Mouse (Mus musculus) MEL (cell line): ENCODE measurements around the gene Naa16. TPM values are rescaled to one million over a fixed set of nuclear protein-coding genes. Genes with fewer than 3 reads are reported as not detected.
A peak's percentile ranks its signal among the peaks of the same experiment; 100 is the strongest.

Source experiments
- DNase-seq: peaks from one replicate; pipeline ENCODE4 v3.0.0; 2011; ENCODE audit warnings: low read depth, low spot score
- H3K27ac ChIP-seq: 2 replicates; pipeline ENCODE4 v1.5.1; 2012; ENCODE audit warnings: low read depth, mild to moderate bottlenecking, control low read depth, low read length, moderate library complexity; ENCODE audit not compliant: control insufficient read depth
- H3K27me3 ChIP-seq, 2 experiments: fragments of 150-350 bp in 1 of 2; sonication (generic) in 1 of 2; 2 replicates each; pipeline ENCODE4 v1.6.1; 2012; ENCODE audit warnings: low read length in 2 of 2, mild to moderate bottlenecking in 2 of 2, improper control_type of control experiment in 1 of 2, moderate library complexity in 1 of 2; ENCODE audit not compliant: insufficient read depth in 2 of 2, control insufficient read depth in 1 of 2
- H3K36me3 ChIP-seq, 2 experiments: 2 replicates each; pipeline ENCODE4 v1.6.1; 2012 to 2014; ENCODE audit warnings: low read length in 2 of 2, improper control_type of control experiment in 1 of 2, inconsistent platforms in 1 of 2, mild to moderate bottlenecking in 1 of 2; ENCODE audit not compliant: insufficient read depth in 2 of 2, control insufficient read depth in 1 of 2
- H3K4me1 ChIP-seq, 2 experiments: fragments of 150-350 bp in 1 of 2; sonication (generic) in 1 of 2; 2 replicates each; pipeline ENCODE4 v1.6.1; 2012; ENCODE audit warnings: low read length in 2 of 2, improper control_type of control experiment in 1 of 2, mild to moderate bottlenecking in 1 of 2; ENCODE audit not compliant: insufficient read depth in 2 of 2, control insufficient read depth in 1 of 2
- H3K4me3 ChIP-seq, 2 experiments: fragments of 150-350 bp in 1 of 2; sonication (generic) in 1 of 2; 2 replicates each; pipeline ENCODE4 v1.5.1; 2012; ENCODE audit warnings: low read depth in 2 of 2, low read length in 2 of 2, mild to moderate bottlenecking in 2 of 2, moderate library complexity in 2 of 2, control low read depth in 1 of 2, improper control_type of control experiment in 1 of 2; ENCODE audit not compliant: control insufficient read depth in 1 of 2, insufficient read depth in 1 of 2
- H3K79me2 ChIP-seq: 2 replicates; pipeline ENCODE4 v1.6.1; 2012; ENCODE audit warnings: mild to moderate bottlenecking, low read length, moderate library complexity; ENCODE audit not compliant: control insufficient read depth, poor library complexity, insufficient read depth
- H3K9ac ChIP-seq: 2 replicates; pipeline ENCODE4 v1.6.1; 2012; ENCODE audit warnings: low read depth, mild to moderate bottlenecking, control low read depth, low read length, moderate library complexity; ENCODE audit not compliant: control insufficient read depth, poor library complexity, severe bottlenecking
- H3K9me3 ChIP-seq: fragments of 150-350 bp; sonication (generic); replicated peaks from 2 replicates; pipeline ENCODE4 v1.6.1; 2012; ENCODE audit warnings: mild to moderate bottlenecking, low read length, improper control_type of control experiment, moderate library complexity; ENCODE audit not compliant: insufficient read depth
- BHLHE40 ChIP-seq: IDR thresholded peaks from 2 replicates; pipeline ENCODE4 v1.6.1; 2012; ENCODE audit warnings: low read depth, mild to moderate bottlenecking, inconsistent platforms, low read length, improper control_type of control experiment, borderline replicate concordance
- CHD1 ChIP-seq: IDR thresholded peaks from 2 replicates; pipeline ENCODE4 v1.6.1; 2012; ENCODE audit warnings: low read depth, mild to moderate bottlenecking, inconsistent platforms, low read length, improper control_type of control experiment
- CHD2 ChIP-seq: IDR thresholded peaks from 2 replicates; pipeline ENCODE4 v1.6.1; 2011; ENCODE audit warnings: low read length, improper control_type of control experiment
- CTCF ChIP-seq, 3 experiments: IDR thresholded peaks in 2 of 3; conservative IDR thresholded peaks in 1 of 3; 2 replicates each; pipeline ENCODE4 v1.5.1; 2011 to 2012; ENCODE audit warnings: low read length in 3 of 3, low read depth in 2 of 3, mild to moderate bottlenecking in 2 of 3, improper control_type of control experiment in 1 of 3, inconsistent platforms in 1 of 3, mixed read lengths in 1 of 3, moderate library complexity in 1 of 3; ENCODE audit not compliant: control insufficient read depth in 1 of 3, insufficient read depth in 1 of 3, poor library complexity in 1 of 3, severe bottlenecking in 1 of 3
- E2F4 ChIP-seq: IDR thresholded peaks from 2 replicates; pipeline ENCODE4 v1.6.1; 2011; ENCODE audit warnings: low read depth, low read length, improper control_type of control experiment, borderline replicate concordance
- ELF1 ChIP-seq: IDR thresholded peaks from 2 replicates; pipeline ENCODE4 v1.6.1; 2014; ENCODE audit warnings: low read depth, mild to moderate bottlenecking, inconsistent platforms, low read length, improper control_type of control experiment, moderate library complexity
- EP300 ChIP-seq, 2 experiments: IDR thresholded peaks; 2 replicates each; pipeline ENCODE4 v1.6.1; 2011; ENCODE audit warnings: improper control_type of control experiment in 2 of 2, low read length in 2 of 2, low read depth in 1 of 2, mild to moderate bottlenecking in 1 of 2
- ETS1 ChIP-seq: IDR thresholded peaks from 2 replicates; pipeline ENCODE4 v1.6.1; 2012; ENCODE audit warnings: low read depth, mild to moderate bottlenecking, inconsistent platforms, low read length, improper control_type of control experiment, moderate library complexity
- GABPA ChIP-seq: IDR thresholded peaks from 2 replicates; pipeline ENCODE4 v1.6.1; 2012; ENCODE audit warnings: low read depth, mild to moderate bottlenecking, inconsistent platforms, low read length, improper control_type of control experiment, moderate library complexity
- GATA1 ChIP-seq: IDR thresholded peaks from 2 replicates; pipeline ENCODE4 v1.6.1; 2011; ENCODE audit warnings: low read depth, low read length, improper control_type of control experiment
- JUND ChIP-seq: IDR thresholded peaks from 2 replicates; pipeline ENCODE4 v1.6.1; 2011; ENCODE audit warnings: low read depth, mild to moderate bottlenecking, improper control_type of control experiment, low read length
- KAT2A ChIP-seq: conservative IDR thresholded peaks from 2 replicates; pipeline ENCODE4 v1.6.1; 2012; ENCODE audit warnings: low read depth, low read length, improper control_type of control experiment, inconsistent platforms
- MAFK ChIP-seq: IDR thresholded peaks from 2 replicates; pipeline ENCODE4 v1.6.1; 2011; ENCODE audit warnings: low read depth, mild to moderate bottlenecking, low read length, improper control_type of control experiment, borderline replicate concordance
- MAZ ChIP-seq: IDR thresholded peaks from 2 replicates; pipeline ENCODE4 v1.6.1; 2012; ENCODE audit warnings: low read depth, mild to moderate bottlenecking, inconsistent platforms, low read length, improper control_type of control experiment
- MEF2A ChIP-seq: IDR thresholded peaks from 2 replicates; pipeline ENCODE4 v1.6.1; 2014; ENCODE audit warnings: low read depth, mild to moderate bottlenecking, inconsistent platforms, low read length, improper control_type of control experiment; ENCODE audit not compliant: poor library complexity, insufficient replicate concordance, severe bottlenecking; ENCODE audit errors: extremely low read depth
- MXI1 ChIP-seq: IDR thresholded peaks from 2 replicates; pipeline ENCODE4 v1.6.1; 2011; ENCODE audit warnings: mild to moderate bottlenecking, low read depth, low read length, improper control_type of control experiment
- MYC ChIP-seq: IDR thresholded peaks from 2 replicates; pipeline ENCODE4 v1.6.1; 2011; ENCODE audit warnings: low read depth, mild to moderate bottlenecking, low read length, improper control_type of control experiment, moderate library complexity
- NELFE ChIP-seq: IDR thresholded peaks from 2 replicates; pipeline ENCODE4 v1.6.1; 2011; ENCODE audit warnings: low read depth, low read length, improper control_type of control experiment
- NRF1 ChIP-seq: IDR thresholded peaks from 2 replicates; pipeline ENCODE4 v1.6.1; 2014; ENCODE audit warnings: low read depth, mild to moderate bottlenecking, inconsistent platforms, low read length, improper control_type of control experiment, moderate library complexity; ENCODE audit not compliant: poor library complexity, insufficient read depth, severe bottlenecking
- POLR2A ChIP-seq, 2 experiments: IDR thresholded peaks; 2 replicates each; pipeline ENCODE4 v1.6.1; 2011 to 2012; ENCODE audit warnings: low read length in 2 of 2, mild to moderate bottlenecking in 2 of 2, control low read depth in 1 of 2, improper control_type of control experiment in 1 of 2, low read depth in 1 of 2, moderate library complexity in 1 of 2; ENCODE audit not compliant: control insufficient read depth in 1 of 2, insufficient read depth in 1 of 2, poor library complexity in 1 of 2
- POLR2AphosphoS2 ChIP-seq: IDR thresholded peaks from 2 replicates; pipeline ENCODE4 v1.6.1; 2011; ENCODE audit warnings: low read length, improper control_type of control experiment
- POLR2AphosphoS5 ChIP-seq: IDR thresholded peaks from 2 replicates; pipeline ENCODE4 v1.6.1; 2012; ENCODE audit warnings: low read depth, borderline replicate concordance, mild to moderate bottlenecking, inconsistent platforms, low read length, moderate library complexity, mixed read lengths
- RAD21 ChIP-seq: IDR thresholded peaks from 2 replicates; pipeline ENCODE4 v1.6.1; 2011; ENCODE audit warnings: mild to moderate bottlenecking, low read depth, low read length, improper control_type of control experiment
- RCOR1 ChIP-seq: IDR thresholded peaks from 2 replicates; pipeline ENCODE4 v1.6.1; 2012; ENCODE audit warnings: low read depth, mild to moderate bottlenecking, inconsistent platforms, low read length, improper control_type of control experiment
- SIN3A ChIP-seq: IDR thresholded peaks from 2 replicates; pipeline ENCODE4 v1.6.1; 2012; ENCODE audit warnings: low read length, improper control_type of control experiment, inconsistent platforms
- SMC3 ChIP-seq: IDR thresholded peaks from 2 replicates; pipeline ENCODE4 v1.6.1; 2011; ENCODE audit warnings: low read depth, low read length, improper control_type of control experiment
- TAL1 ChIP-seq: IDR thresholded peaks from 2 replicates; pipeline ENCODE4 v1.6.1; 2012; ENCODE audit warnings: mild to moderate bottlenecking, inconsistent platforms, low read length, moderate library complexity, mixed read lengths
- TBP ChIP-seq: IDR thresholded peaks from 2 replicates; pipeline ENCODE4 v1.8.0; 2011; ENCODE audit warnings: low read depth, low read length, improper control_type of control experiment
- TCF12 ChIP-seq: IDR thresholded peaks from 2 replicates; pipeline ENCODE4 v1.6.1; 2014; ENCODE audit warnings: low read depth, mild to moderate bottlenecking, inconsistent platforms, low read length, improper control_type of control experiment, moderate library complexity
- UBTF ChIP-seq: IDR thresholded peaks from 2 replicates; pipeline ENCODE4 v1.6.1; 2012; ENCODE audit warnings: low read depth, mild to moderate bottlenecking, inconsistent platforms, low read length, improper control_type of control experiment, moderate library complexity, borderline replicate concordance; ENCODE audit not compliant: insufficient read depth
- USF1 ChIP-seq: IDR thresholded peaks from 2 replicates; pipeline ENCODE4 v1.6.1; 2014; ENCODE audit warnings: low read depth, mild to moderate bottlenecking, inconsistent platforms, low read length, improper control_type of control experiment, moderate library complexity
- USF2 ChIP-seq, 2 experiments: IDR thresholded peaks; 2 replicates each; pipeline ENCODE4 v1.6.1; 2011 to 2012; ENCODE audit warnings: improper control_type of control experiment in 2 of 2, low read length in 2 of 2, borderline replicate concordance in 1 of 2, inconsistent platforms in 1 of 2, low read depth in 1 of 2, mild to moderate bottlenecking in 1 of 2; ENCODE audit not compliant: insufficient read depth in 1 of 2
- ZC3H11A ChIP-seq: IDR thresholded peaks from 2 replicates; pipeline ENCODE4 v1.6.1; 2012; ENCODE audit warnings: low read depth, mild to moderate bottlenecking, inconsistent platforms, low read length, improper control_type of control experiment
- ZKSCAN1 ChIP-seq: IDR thresholded peaks from 2 replicates; pipeline ENCODE4 v1.6.1; 2012; ENCODE audit warnings: low read depth, mild to moderate bottlenecking, inconsistent platforms, low read length, improper control_type of control experiment, moderate library complexity
- ZMIZ1 ChIP-seq: IDR thresholded peaks from 2 replicates; pipeline ENCODE4 v1.6.1; 2012; ENCODE audit warnings: low read depth, mild to moderate bottlenecking, inconsistent platforms, low read length, improper control_type of control experiment, moderate library complexity
- polyA plus RNA-seq, 2 experiments: library from polyadenylated mRNA; stranded (reverse) in 1 of 2; unstranded in 1 of 2; fragments of >175 nt in 1 of 2; fragments of >200 nt in 1 of 2; gene quantifications; 2 replicates each; pipeline versions ENCODE4 v1.2.1 to v1.2.4; 2012; ENCODE audit warnings: low replicate concordance in 2 of 2, low read depth in 1 of 2; ENCODE audit not compliant: insufficient read length in 2 of 2, insufficient read depth in 1 of 2, missing spikeins in 1 of 2
- total RNA-seq: library from RNA; depleted of rRNA; stranded (reverse); fragments of 300-350 nt; gene quantifications from 2 replicates; pipeline ENCODE4 v1.2.3, GENCODE M21; 2012; rRNA removed

Gene Naa16
- total RNA-seq (22.4 and 26.9 TPM in 2 replicates), polyA plus RNA-seq (10 to 100 TPM in 1 of 2 experiments, not detected in 1; 51.6 TPM)

- Histone ChIP-seq H3K79me2 (peaks cover 34% of the 10 kb centered on the region), H3K9ac (peak within 1 kb of the TSS; percentile 92), H3K4me3 (peak within 1 kb of the TSS; percentile 91 to 96), H3K27me3 (no peaks in the 10 kb centered on the region), H3K9me3 (no peaks in the 10 kb centered on the region), H3K4me1 (peaks cover 8% of the 10 kb centered on the region in 2 experiments; a peak in 3 of 4 replicates), H3K27ac (peak within 1 kb of the TSS; percentile 87), H3K36me3 (peaks cover 10 to 29% of the 10 kb centered on the region in 2 experiments)
- DNase-seq = peak; percentile 93
- TF ChIP-seq SMC3 (no peak), RAD21 (no peak), E2F4 (peak; percentile 51; the same call in 1 of the 2 replicates), CHD2 (no peak), NELFE (peak; percentile 74; the same call in 1 of the 2 replicates), USF1 (no peak), TAL1 (no peak), KAT2A (no peak), CHD1 (no peak), MAFK (no peak), UBTF (peak; percentile 76; the same call in 1 of the 2 replicates), GABPA (no peak), NRF1 (peak; percentile 69), ZKSCAN1 (no peak), BHLHE40 (no peak), MYC (no peak), JUND (no peak), ELF1 (no peak), GATA1 (no peak), RCOR1 (no peak), SIN3A (no peak; the same call in 1 of the 2 replicates), POLR2AphosphoS2 (peak; percentile 57; the same call in 1 of the 2 replicates), TCF12 (0 out of 2 replicates have a peak, but pooled peaks have one; percentile 37), EP300 (IDR thresholded peaks at IDR 0.05; ENCODE audit: low read depth in 1 of 2, low read length in 2 of 2) (no peak), TBP (0 out of 2 replicates have a peak, but pooled peaks have one; percentile 37), MXI1 (no peak), POLR2A (IDR thresholded peaks at IDR 0.05; ENCODE audit: control insufficient read depth in 1 of 2, insufficient read depth in 1 of 2, low read depth in 1 of 2, low read length in 2 of 2, poor library complexity in 1 of 2) (peak; percentile 74 to 89; a peak in 3 of 4 replicates), CTCF (IDR thresholded peaks at IDR 0.05 in 2 of 3, conservative IDR thresholded peaks at IDR 0.05 in 1 of 3; ENCODE audit: control insufficient read depth in 1 of 3, insufficient read depth in 1 of 3, low read depth in 2 of 3, low read length in 3 of 3, poor library complexity in 1 of 3, severe bottlenecking in 1 of 3) (peak in 2 of 3 experiments; percentile 27 to 40; a peak in 4 of 6 replicates), USF2 (IDR thresholded peaks at IDR 0.05; ENCODE audit: borderline replicate concordance in 1 of 2, insufficient read depth in 1 of 2, low read depth in 1 of 2, low read length in 2 of 2) (no peak), ZC3H11A (no peak), MEF2A (no peak), MAZ (no peak), ZMIZ1 (peak; percentile 67; the same call in 1 of the 2 replicates), POLR2AphosphoS5 (no peak), ETS1 (no peak)
Measured at GRCm38 (mm10) chr14:79390265-79390926, at the start of gene Naa16. Gene Naa16 (minus strand): TSS chr14:79390778.
